Mouse (Mus musculus) midbrain, embryonic 12.5 days (tissue): ENCODE measurements at regions not wholly inside any gene's neighbourhood (a gene's known extent, or its start where the extent isn't known, plus 50 kb on each side); places are given as distances from the start of the nearest gene placed in this dataset.
A peak's percentile ranks its signal among the peaks of the same experiment; 100 is the strongest.

Experiments used
- ATAC-seq: fragments of 200-750 bp; cut with Nextera tagmentation; 2 replicates; pipeline ENCODE4 v1.8.0; 2017; ENCODE audit warnings: low read depth, moderate TSS enrichment, moderate library complexity; ENCODE audit not compliant: low FRiP score
- H3K27ac ChIP-seq: fragments of 300-500 bp; sonication (generic); replicated peaks from 2 replicates; pipeline ENCODE4 v1.5.1; 2016; ENCODE audit warnings: mild to moderate bottlenecking
- H3K27me3 ChIP-seq: fragments of 300-500 bp; sonication (generic); 2 replicates; pipeline ENCODE4 v1.6.1; 2016; ENCODE audit warnings: mild to moderate bottlenecking
- H3K36me3 ChIP-seq: fragments of 300-500 bp; sonication (generic); 2 replicates; pipeline ENCODE4 v1.6.1; 2016
- H3K4me1 ChIP-seq: fragments of 300-500 bp; sonication (generic); 2 replicates; pipeline ENCODE4 v1.6.1; 2016
- H3K4me2 ChIP-seq: fragments of 300-500 bp; sonication (generic); replicated peaks from 2 replicates; pipeline ENCODE4 v1.6.1; 2016; ENCODE audit warnings: mild to moderate bottlenecking, moderate library complexity
- H3K4me3 ChIP-seq: fragments of 300-500 bp; sonication (generic); 2 replicates; pipeline ENCODE4 v1.5.1; 2016; ENCODE audit warnings: mild to moderate bottlenecking
- H3K9ac ChIP-seq: fragments of 300-500 bp; sonication (generic); replicated peaks from 2 replicates; pipeline ENCODE4 v1.6.1; 2016; ENCODE audit warnings: mild to moderate bottlenecking, moderate library complexity
- H3K9me3 ChIP-seq: fragments of 300-500 bp; sonication (generic); 2 replicates; pipeline ENCODE4 v1.6.1; 2016; ENCODE audit warnings: mild to moderate bottlenecking
- WGBS: fragments of 180-500 bp; shearing (Covaris S2); methylation state at CpG from one replicate; pipeline ENCODE4 v1.1.7; 2016; 5-methylcytosine and 5-hydroxymethylcytosine counted together

DNA sequence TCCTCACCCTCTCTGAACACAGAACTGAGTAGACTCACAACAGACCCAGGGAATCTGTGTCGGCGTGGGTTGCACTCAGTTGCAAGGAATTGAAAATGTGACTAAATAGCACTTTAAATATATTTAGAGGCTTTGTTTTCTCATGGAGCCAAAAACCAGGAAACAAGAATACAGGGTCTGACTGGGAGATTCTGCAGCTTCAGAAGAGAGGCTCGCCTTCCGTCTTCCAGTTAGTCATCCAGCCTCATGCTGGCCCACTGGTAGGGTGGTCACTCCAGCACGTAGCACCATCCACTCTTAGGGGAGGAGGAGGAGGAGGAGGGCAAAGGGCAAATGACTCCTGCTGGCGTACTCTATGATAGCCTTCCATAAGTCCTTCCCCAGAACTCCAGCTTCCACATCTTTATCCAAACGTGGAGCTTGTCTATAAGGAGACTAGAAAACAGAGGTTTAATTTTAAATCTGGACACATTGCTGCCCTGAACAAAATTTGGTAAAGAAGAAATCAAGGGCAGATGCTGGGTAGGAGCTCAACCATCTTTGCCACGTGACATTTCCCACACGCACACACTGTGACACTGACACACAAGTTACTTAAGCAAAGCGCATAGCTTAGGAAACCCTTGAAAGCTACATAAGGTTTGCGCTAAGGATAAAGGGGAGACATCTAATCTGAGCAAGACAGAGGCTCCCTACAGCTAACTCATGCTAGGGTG is 60.8 kb downstream of the Mis18a start:
- no peaks in the 10 kb centered on the region for H3K9me3 ChIP-seq
- no peak for ATAC-seq
- H3K27me3 ChIP-seq: no peaks in the 10 kb centered on the region; the same call in 1 of the 2 replicates
- 88% methylated on average over 11 of the region's 11 CpGs for WGBS
- H3K36me3 ChIP-seq: no peaks in the 10 kb centered on the region
- H3K9ac ChIP-seq: no peak overlapping the region
- no peaks in the 10 kb centered on the region for H3K4me1 ChIP-seq
- H3K27ac ChIP-seq: no peak overlapping the region
- H3K4me3 ChIP-seq: no peak overlapping the region
- H3K4me2 ChIP-seq: no peak overlapping the region

DNA sequence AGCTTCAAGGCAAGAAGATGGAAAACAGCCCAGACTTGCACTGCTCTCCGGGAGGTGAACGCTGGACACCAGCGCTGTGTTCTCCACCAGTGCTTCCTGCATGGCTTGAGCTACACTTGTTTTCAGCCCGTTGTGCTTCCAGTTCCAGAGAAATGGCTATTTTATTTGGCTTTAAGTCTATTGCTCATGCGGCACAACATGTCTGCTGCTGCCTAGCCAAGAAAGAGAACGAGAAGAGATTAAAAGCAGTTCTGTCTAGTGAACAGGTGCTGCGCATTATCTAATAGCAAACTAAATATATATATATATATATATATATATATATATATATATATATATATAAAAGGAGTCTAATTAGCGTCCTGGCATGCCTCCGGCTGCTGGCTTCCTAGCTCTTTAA is 63.1 kb downstream of the Mis18a start:
- 84% methylated on average over 9 of the region's 9 CpGs for WGBS
- H3K4me3 ChIP-seq: no peak overlapping the region
- H3K27ac ChIP-seq: no peak overlapping the region
- H3K9ac ChIP-seq: no peak overlapping the region
- H3K9me3 ChIP-seq: no peaks in the 10 kb centered on the region
- no peak overlapping the region for H3K4me2 ChIP-seq
- H3K27me3 ChIP-seq: no peaks in the 10 kb centered on the region; the same call in 1 of the 2 replicates
- no peak for ATAC-seq
- no peaks in the 10 kb centered on the region for H3K36me3 ChIP-seq
- no peaks in the 10 kb centered on the region for H3K4me1 ChIP-seq

DNA sequence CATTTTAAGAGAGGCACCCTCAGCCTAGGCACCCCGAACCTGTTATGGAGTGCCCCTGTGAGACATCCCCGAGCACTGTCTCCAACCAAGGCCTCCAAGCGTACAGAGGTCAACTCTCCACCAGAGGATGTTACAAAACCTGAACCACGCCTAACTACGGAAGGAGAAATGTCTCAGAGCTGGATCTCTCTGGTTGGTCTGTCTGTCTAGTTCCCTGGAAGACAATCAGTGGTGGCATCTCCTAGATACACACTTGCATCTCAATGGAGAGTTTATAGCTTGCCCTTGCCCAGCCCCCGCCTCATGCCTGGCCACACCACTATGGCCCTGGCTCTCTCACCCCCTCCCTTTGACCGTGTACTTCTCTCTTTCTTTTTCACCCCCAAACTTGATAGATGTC is 69.2 kb downstream of the Mis18a start:
- Histone ChIP-seq H3K4me2 (no peak overlapping the region), H3K9me3 (no peaks in the 10 kb centered on the region), H3K9ac (no peak overlapping the region), H3K27ac (no peak overlapping the region), H3K27me3 (no peaks in the 10 kb centered on the region; the same call in 1 of the 2 replicates), H3K4me1 (peaks cover 10% of the 10 kb centered on the region), H3K36me3 (no peaks in the 10 kb centered on the region), H3K4me3 (no peak overlapping the region)
- no peak for ATAC-seq
- 92% methylated on average over 7 of the region's 7 CpGs for WGBS

DNA sequence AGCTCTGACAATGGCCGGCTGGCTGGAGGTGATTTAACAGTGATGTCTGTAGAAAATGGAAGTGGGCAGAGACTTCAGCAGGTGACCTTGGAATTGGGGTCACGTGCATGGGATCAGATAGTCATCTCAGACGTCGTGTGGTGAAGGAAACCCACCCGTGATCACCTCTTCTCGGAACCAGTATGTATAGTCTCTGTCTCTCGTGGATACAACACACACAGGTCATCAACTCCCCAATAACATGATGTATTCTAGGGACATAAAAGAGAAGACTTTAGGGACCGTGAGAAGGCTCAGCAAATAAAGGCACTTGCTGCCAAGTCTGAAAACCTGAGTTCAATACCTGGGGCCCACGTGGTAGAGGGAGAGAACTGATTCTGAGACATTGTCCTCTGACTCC is 70.2 kb downstream of the Mis18a start:
- no peaks in the 10 kb centered on the region for H3K27me3 ChIP-seq
- WGBS: 55% methylated on average over 9 of the region's 9 CpGs
- no peak overlapping the region for H3K4me2 ChIP-seq
- H3K9me3 ChIP-seq: no peaks in the 10 kb centered on the region
- no peaks in the 10 kb centered on the region for H3K36me3 ChIP-seq
- no peak overlapping the region for H3K4me3 ChIP-seq
- H3K27ac ChIP-seq: peak overlapping the region; percentile 73
- no peak overlapping the region for H3K9ac ChIP-seq
- ATAC-seq: no peak; the same call in 1 of the 2 replicates
- peaks cover 10% of the 10 kb centered on the region for H3K4me1 ChIP-seq

- Histone ChIP-seq H3K36me3 (no peaks in the 10 kb centered on the region), H3K27ac (peak overlapping the region; percentile 73), H3K9me3 (no peaks in the 10 kb centered on the region), H3K27me3 (no peaks in the 10 kb centered on the region), H3K4me1 (peaks cover 10% of the 10 kb centered on the region), H3K4me2 (no peak overlapping the region), H3K4me3 (no peak overlapping the region), H3K9ac (no peak overlapping the region)
- 18% methylated on average over 16 of the region's 16 CpGs for WGBS
- ATAC-seq: peak; percentile 89
Measured at GRCm38 (mm10) chr16:90656571-90657011, 70.6 kb downstream of the Mis18a start.

- no peaks in the 10 kb centered on the region for H3K27me3 ChIP-seq
- H3K4me1 ChIP-seq: peaks cover 10% of the 10 kb centered on the region
- no peak overlapping the region for H3K4me2 ChIP-seq
- no peak overlapping the region for H3K9ac ChIP-seq
- H3K36me3 ChIP-seq: no peaks in the 10 kb centered on the region
- H3K4me3 ChIP-seq: no peak overlapping the region
- ATAC-seq: no peak
- no peak overlapping the region for H3K27ac ChIP-seq
- H3K9me3 ChIP-seq: no peaks in the 10 kb centered on the region
- WGBS: 98% methylated on average over 5 of the region's 5 CpGs
Measured at GRCm38 (mm10) chr16:90654853-90655252, 72.4 kb downstream of the Mis18a start.

GRCm38 (mm10) chr16:90652821-90653220 is 74.4 kb downstream of the Mis18a start:
- Histone ChIP-seq H3K36me3 (no peaks in the 10 kb centered on the region), H3K4me2 (no peak overlapping the region), H3K27me3 (no peaks in the 10 kb centered on the region), H3K9me3 (no peaks in the 10 kb centered on the region), H3K4me3 (no peak overlapping the region), H3K9ac (no peak overlapping the region), H3K4me1 (peaks cover 13% of the 10 kb centered on the region), H3K27ac (no peak overlapping the region)
- ATAC-seq: no peak
- 67% methylated on average over 4 of the region's 4 CpGs for WGBS

DNA sequence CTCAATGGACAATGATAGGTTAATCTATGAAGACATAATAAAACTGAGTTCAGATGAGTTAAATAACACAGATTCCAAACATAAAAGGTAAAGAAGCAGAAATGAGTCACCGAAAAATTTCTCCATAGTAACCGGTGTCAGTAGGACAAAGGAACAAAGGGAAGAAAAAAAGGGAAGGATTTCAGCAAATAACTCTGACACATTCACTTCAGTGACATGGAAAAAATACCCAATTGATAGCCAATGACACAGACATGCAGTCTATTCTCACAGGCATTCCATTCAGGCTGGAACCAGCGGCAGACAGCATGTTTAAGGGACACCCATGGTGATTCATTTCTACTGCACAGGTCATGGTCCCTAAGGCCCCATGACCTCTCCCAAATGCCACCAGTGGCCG is 79.0 kb downstream of the Mis18a start:
- peaks cover 3% of the 10 kb centered on the region; the same call in 1 of the 2 replicates for H3K4me1 ChIP-seq
- no peaks in the 10 kb centered on the region for H3K36me3 ChIP-seq
- WGBS: 52% methylated on average over 4 of the region's 4 CpGs
- no peaks in the 10 kb centered on the region for H3K9me3 ChIP-seq
- no peak overlapping the region for H3K4me2 ChIP-seq
- no peak for ATAC-seq
- no peak overlapping the region for H3K27ac ChIP-seq
- no peak overlapping the region for H3K9ac ChIP-seq
- H3K4me3 ChIP-seq: no peak overlapping the region
- no peaks in the 10 kb centered on the region for H3K27me3 ChIP-seq

DNA sequence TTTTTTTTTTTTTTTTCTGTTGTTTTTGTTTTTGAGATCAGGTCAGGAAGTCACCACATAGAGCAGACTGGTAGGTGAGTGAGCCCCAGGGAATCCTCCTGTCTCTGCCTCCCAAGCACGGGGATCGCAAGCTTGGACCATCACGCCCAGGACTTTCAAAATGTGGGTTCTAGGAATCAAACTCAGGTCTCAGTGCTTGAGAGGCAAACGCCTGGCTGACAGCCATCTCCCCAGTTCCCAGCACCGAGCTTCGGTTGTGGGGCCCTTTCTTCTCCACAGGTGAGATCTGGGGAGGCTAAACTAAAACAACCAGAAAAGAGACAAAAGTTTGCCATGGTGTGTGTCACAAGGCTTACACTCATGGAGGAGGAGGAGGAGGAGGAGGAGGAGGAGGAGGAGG is 84.5 kb downstream of the Mis18a start:
- Histone ChIP-seq H3K27ac (no peak overlapping the region), H3K9ac (no peak overlapping the region), H3K27me3 (no peaks in the 10 kb centered on the region), H3K4me1 (no peaks in the 10 kb centered on the region), H3K4me2 (no peak overlapping the region), H3K4me3 (no peak overlapping the region), H3K9me3 (no peaks in the 10 kb centered on the region), H3K36me3 (no peaks in the 10 kb centered on the region)
- no peak for ATAC-seq
- WGBS: 91% methylated on average over 6 of the region's 6 CpGs

- WGBS: 37% methylated on average over 12 of the region's 12 CpGs
- Histone ChIP-seq H3K4me3 (no peak overlapping the region), H3K27me3 (no peaks in the 10 kb centered on the region), H3K9me3 (no peaks in the 10 kb centered on the region), H3K4me1 (0 out of 2 replicates have a peak, but pooled peaks cover 3% of the 10 kb centered on the region), H3K27ac (no peak overlapping the region), H3K36me3 (no peaks in the 10 kb centered on the region), H3K9ac (no peak overlapping the region), H3K4me2 (no peak overlapping the region)
- no peak for ATAC-seq
Measured at GRCm38 (mm10) chr16:90635216-90635615, 92.0 kb downstream of the Mis18a start.

DNA sequence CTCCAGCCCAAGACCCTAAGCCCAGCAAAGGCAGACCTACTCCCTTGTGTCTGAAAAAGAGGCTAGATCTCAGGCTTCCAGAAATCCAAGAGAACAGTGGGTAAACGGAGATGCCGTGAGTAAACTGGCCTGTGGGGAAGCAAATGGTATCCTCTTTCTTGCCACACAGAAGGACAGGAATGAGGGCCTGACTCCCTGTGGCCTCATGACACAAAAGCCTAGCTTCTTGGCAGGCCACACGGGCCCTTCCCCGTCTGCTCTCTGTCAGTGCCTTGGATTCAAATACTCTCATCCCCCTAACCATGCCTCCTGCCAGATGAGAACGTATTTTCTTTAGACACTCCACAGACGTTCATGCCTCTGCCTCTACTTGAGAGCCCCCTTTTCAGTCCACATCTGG is 97.2 kb downstream of the Mis18a start:
- H3K36me3 ChIP-seq: no peaks in the 10 kb centered on the region
- no peak for ATAC-seq
- H3K27me3 ChIP-seq: peaks cover 8% of the 10 kb centered on the region
- H3K4me1 ChIP-seq: peaks cover 19% of the 10 kb centered on the region
- no peak overlapping the region for H3K4me3 ChIP-seq
- 23% methylated on average over 6 of the region's 6 CpGs for WGBS
- no peak overlapping the region for H3K9ac ChIP-seq
- no peak overlapping the region for H3K27ac ChIP-seq
- H3K4me2 ChIP-seq: no peak overlapping the region
- H3K9me3 ChIP-seq: no peaks in the 10 kb centered on the region

GRCm38 (mm10) chr16:90629121-90629930 is 97.9 kb downstream of the Mis18a start:
- Histone ChIP-seq H3K4me1 (peaks cover 22% of the 10 kb centered on the region), H3K27me3 (peaks cover 8% of the 10 kb centered on the region), H3K4me2 (0 out of 2 replicates have a peak overlapping the region, but pooled peaks have one; percentile 7), H3K9ac (peak overlapping the region; percentile 37; the same call in 1 of the 2 replicates), H3K27ac (0 out of 2 replicates have a peak overlapping the region, but pooled peaks have one; percentile 30), H3K9me3 (no peaks in the 10 kb centered on the region), H3K4me3 (no peak overlapping the region), H3K36me3 (no peaks in the 10 kb centered on the region)
- ATAC-seq: peak; percentile 62; the same call in 1 of the 2 replicates
- whole genome bisulfite sequencing: 31% methylated on average over 19 of the region's 19 CpGs
